Mouse (Mus musculus) kidney, postnatal 10 days (tissue): ENCODE data around the gene Gm21293.
"Not testable (repeated sequence)": the region's sequence is repeated elsewhere in the genome, so short reads cannot be mapped to it uniquely, and the experiment has no call there.

Source experiments
- DNase-seq: peaks from one replicate; pipeline ENCODE4 v3.0.0; 2021; ENCODE audit warnings: mixed read lengths

Gm21293 gene

GRCm38 (mm10) chr10:104142687-104143086, at the start of gene Gm21293:
Gene Gm21293 (plus strand): TSS chr10:104142987.
- not testable (repeated sequence) for DNase-seq

- peak; percentile 6 for DNase-seq
These were observed 32.7 kb upstream of the Gm21293 start for GRCm38 (mm10) chr10:104110044-104110443.

- DNase-seq = no peak
These were observed 24.5 kb upstream of the Gm21293 start for GRCm38 (mm10) chr10:104118312-104118711.

GRCm38 (mm10) chr10:104151197-104151596, 8.4 kb downstream of the Gm21293 start, which contains the start of gene Gm6763:
Gene Gm6763 (plus strand): TSS chr10:104151497.
- DNase-seq = not testable (repeated sequence)

GRCm38 (mm10) chr10:104159706-104160105, 16.9 kb downstream of the Gm21293 start, which contains the start of gene Gm8764:
Gene Gm8764 (plus strand): TSS chr10:104160006.
- DNase-seq = not testable (repeated sequence)

GRCm38 (mm10) chr10:104168215-104168614, 25.4 kb downstream of the Gm21293 start, which contains the start of gene Gm21304:
Gene Gm21304 (plus strand): TSS chr10:104168515.
- not testable (repeated sequence) for DNase-seq

- DNase-seq = not testable (repeated sequence)
These were observed 33.9 kb downstream of the Gm21293 start, which contains the start of gene Gm21312 for GRCm38 (mm10) chr10:104176724-104177123. Gene Gm21312 (plus strand): TSS chr10:104177024.

GRCm38 (mm10) chr10:104185233-104185632, 42.4 kb downstream of the Gm21293 start, which contains the start of gene Gm20765:
Gene Gm20765 (plus strand): TSS chr10:104185533.
- DNase-seq = not testable (repeated sequence)

- not testable (repeated sequence) for DNase-seq
These were observed 51.0 kb downstream of the Gm21293 start, which contains the start of gene Gm4340 for GRCm38 (mm10) chr10:104193742-104194141. Gene Gm4340 (plus strand): TSS chr10:104194042.
